Mouse (Mus musculus) spleen, adult 2 months (tissue): Measurements from ENCODE around the gene Maml3.

Experiments
- CTCF ChIP-seq: fragments of 200-500 bp; IDR thresholded peaks from 2 replicates; pipeline ENCODE4 v1.5.1; 2011; ENCODE audit warnings: mild to moderate bottlenecking, inconsistent platforms; ENCODE audit not compliant: insufficient read depth, insufficient read length, insufficient replicate concordance; ENCODE audit errors: extremely low read depth
- POLR2A ChIP-seq: fragments of 200-500 bp; IDR thresholded peaks from 2 replicates; pipeline ENCODE4 v1.6.1; 2011; ENCODE audit warnings: low read depth, low read length, inconsistent platforms

GRCm38 (mm10) chr3:51764175-51764574, 340.7 kb downstream of the Maml3 start:
- TF ChIP-seq CTCF (no peak), POLR2A (no peak)
